Mouse (Mus musculus) spleen, embryonic (tissue): ENCODE measurements around the gene Skap1.

ENCODE experiments used
- CTCF ChIA-PET: fragments of 350-600 bp; sonication (Branson Sonifier 250); formaldehyde crosslinking; loops from one replicate; lab custom pipeline; 2022; lab: Charles Lee

The Skap1 gene

GRCm38 (mm10) chr11:96619576-96619975, 155.2 kb downstream of the Skap1 start:
- CTCF ChIA-PET, result no interaction called here

GRCm38 (mm10) chr11:96620006-96620405, 155.6 kb downstream of the Skap1 start:
- CTCF ChIA-PET, result interaction anchor here (0.6 kb wide), 1 partner anchor 1650 kb away, joined by 5 read pairs; no protein-coding TSS in a partner anchor

DNA sequence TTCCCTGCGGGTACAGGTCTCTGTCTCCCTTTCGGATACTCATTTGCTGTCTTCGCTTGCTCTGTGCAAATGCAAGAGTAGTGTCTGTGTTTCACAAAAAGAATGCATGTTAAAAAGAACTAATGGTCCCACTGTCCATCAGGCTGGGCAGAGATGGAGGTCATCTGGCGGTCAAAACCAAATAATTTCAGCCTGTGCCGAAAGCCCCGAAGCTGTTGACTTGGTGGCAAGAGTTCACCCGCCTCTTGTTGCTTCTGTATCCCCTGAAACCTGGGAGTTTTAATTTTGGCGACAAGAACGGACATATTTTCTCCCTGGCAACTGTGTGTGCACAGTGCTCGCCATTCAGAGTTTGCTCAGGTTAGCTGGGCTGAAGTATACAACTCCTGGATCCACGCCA, 156.3 kb downstream of the Skap1 start:
- CTCF ChIA-PET, result interaction anchor here (0.6 kb wide), 1 partner anchor 1650 kb away, joined by 5 read pairs; no protein-coding TSS in a partner anchor

GRCm38 (mm10) chr11:96621167-96621566, 156.8 kb downstream of the Skap1 start:
- CTCF ChIA-PET, result interaction anchor here (0.6 to 0.7 kb wide), 2 partner anchors 32 to 34 kb away, joined by 5 to 7 read pairs; no protein-coding TSS in a partner anchor

GRCm38 (mm10) chr11:96622782-96623181, 158.4 kb downstream of the Skap1 start:
- CTCF ChIA-PET, result interaction anchor here (0.6 kb wide), 1 partner anchor 27 kb away, joined by 4 read pairs; no protein-coding TSS in a partner anchor

- CTCF ChIA-PET, result interaction anchor here (0.6 to 0.7 kb wide), 2 partner anchors 35 to 60 kb away, joined by 3 to 14 read pairs; no protein-coding TSS in a partner anchor
These were observed 160.0 kb downstream of the Skap1 start for GRCm38 (mm10) chr11:96624436-96624835.

GRCm38 (mm10) chr11:96629775-96630174, 165.4 kb downstream of the Skap1 start:
- CTCF ChIA-PET, result no interaction called here

DNA sequence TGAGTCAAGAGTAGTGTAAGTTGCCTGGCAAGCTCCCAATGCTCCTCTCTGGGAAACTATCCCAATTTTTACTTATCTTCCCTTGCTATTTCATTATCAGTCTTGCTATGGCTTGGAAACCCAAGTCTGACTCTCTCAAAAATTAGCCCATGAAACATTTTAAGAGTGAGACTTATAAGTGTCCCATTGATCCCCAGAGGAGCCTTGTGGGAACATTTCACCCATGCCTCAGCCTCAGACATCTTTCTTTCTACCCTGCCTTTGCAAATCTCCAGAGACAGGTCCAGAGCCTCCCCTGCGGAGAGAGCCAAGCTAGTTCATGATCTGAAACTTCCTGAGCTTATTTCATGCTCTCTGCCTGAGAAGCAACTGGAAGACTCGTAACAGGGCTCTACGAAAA, 167.1 kb downstream of the Skap1 start:
- CTCF ChIA-PET, result no interaction called here

DNA sequence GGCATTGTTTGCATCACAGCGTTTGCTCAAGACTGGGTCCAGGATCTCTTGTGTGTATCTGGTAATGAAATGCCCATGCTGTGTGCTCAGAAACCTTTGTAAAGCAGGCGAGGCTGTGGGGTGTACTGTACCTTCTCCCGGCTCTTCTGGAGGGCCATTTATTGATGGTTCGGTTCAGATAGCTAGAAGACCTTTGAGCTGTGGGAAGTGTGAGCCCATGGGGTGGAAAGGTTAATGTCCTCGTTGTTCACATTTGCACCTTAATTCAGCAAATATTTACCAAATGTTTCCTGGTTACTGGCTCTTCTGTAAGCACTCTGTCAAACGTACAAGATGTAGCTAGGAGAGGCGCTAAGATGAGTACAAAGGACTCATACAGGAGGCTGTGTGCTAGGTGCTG, 173.5 kb downstream of the Skap1 start:
- CTCF ChIA-PET, result no interaction called here

DNA sequence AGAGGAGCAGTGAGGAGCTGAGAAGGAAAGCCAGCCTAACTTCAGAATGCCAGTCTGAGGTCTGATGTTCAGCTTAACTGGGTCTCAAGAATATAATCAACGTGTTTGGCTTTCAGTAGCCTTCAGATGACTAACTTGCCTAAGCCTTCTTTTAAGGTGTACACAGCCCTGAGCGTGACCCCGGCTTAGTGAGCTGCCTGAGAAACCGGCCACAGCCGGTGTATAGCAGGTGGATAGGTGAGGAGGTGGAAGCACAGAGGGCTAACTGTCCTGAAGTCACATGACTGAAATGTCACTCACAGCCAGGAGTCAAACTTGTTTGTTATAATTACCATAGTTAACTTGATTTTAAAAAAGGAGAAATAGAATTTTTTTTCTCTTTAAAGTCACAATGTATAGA, 175.4 kb downstream of the Skap1 start:
- CTCF ChIA-PET, result no interaction called here

GRCm38 (mm10) chr11:96642173-96643140, 178.1 kb downstream of the Skap1 start:
- CTCF ChIA-PET, result no interaction called here

DNA sequence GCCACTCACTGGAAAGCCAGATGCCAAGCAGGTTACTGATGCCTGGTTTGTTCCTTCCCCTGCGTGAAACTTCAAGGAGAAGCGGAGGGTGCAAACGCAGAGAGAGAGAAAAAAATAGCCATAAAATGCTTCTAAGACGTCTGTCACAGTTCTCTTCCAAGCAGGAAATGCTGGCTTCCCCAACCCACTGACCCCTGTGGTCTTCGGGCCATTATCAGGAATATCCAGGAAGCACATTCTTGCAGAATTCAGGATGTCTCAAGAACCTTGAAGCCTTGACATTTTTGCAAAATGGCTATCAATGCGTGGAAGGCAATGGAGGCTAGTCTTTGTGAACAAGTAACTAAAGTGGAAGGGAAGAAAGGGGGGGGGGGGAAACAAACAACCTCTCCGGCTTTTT, 180.6 kb downstream of the Skap1 start:
- CTCF ChIA-PET, result no interaction called here

DNA sequence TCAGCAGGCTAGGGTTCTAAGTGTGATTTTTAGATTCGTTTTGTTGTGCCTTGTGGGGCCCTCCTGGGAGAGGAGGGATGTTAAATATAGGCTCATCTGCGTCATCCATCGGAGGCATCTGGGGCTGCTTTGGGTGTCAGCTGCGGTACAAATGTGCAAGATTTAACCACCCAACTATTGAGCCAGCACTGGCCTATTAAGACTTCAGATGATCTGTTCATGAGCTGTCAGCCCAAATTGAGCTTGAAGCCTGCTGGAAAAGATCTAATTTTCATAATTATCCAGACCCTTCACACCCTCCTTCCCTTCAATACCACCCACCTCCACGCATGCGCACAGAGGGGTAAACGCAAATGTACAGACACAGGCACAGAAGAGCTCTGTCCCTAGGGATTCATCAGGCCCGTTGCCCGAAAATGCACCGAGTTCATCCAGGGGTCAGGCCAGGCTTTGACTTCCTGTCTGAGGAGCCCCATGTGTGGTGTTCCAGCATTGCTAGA, 181.2 kb downstream of the Skap1 start:
- CTCF ChIA-PET, result no interaction called here

DNA sequence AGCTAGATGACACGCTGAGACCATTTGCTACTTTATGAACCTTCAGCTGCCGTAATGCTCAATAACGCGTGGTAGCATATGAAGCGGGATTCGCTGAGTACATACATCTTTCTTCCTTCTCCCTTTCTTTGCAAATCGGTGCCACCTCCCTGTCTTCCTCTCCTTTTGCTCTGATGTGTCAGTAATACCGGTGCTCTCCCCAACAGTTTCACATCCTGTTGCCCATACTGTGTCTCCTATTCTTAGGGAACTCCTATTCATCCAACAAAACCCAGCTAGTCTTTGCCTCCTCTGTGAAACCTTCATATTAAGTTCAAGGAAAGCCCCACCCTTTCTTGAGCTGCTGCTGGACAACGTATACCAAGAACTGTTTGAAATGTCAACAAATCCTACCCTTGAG, 187.5 kb downstream of the Skap1 start:
- CTCF ChIA-PET, result no interaction called here

GRCm38 (mm10) chr11:96653867-96654266, 189.5 kb downstream of the Skap1 start:
- CTCF ChIA-PET, result no interaction called here

DNA sequence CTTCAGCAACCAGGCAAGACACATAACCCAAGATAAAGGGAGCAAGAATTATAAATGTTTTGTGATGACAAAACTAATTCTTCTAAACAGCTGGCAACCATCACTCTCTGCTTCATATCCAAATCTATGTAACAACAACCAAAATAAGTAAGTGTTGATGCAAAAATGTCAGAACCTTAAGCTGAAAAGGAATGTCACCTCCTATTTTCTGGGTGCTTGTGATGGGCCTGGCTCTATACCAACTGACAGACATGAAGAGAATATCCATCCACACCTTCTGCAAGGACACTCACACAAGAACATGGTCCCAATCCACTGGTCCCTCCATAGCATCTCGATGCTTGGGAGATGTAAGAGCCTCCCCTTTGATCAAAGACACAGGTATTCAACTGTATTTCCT, 194.0 kb downstream of the Skap1 start:
- CTCF ChIA-PET, result no interaction called here

DNA sequence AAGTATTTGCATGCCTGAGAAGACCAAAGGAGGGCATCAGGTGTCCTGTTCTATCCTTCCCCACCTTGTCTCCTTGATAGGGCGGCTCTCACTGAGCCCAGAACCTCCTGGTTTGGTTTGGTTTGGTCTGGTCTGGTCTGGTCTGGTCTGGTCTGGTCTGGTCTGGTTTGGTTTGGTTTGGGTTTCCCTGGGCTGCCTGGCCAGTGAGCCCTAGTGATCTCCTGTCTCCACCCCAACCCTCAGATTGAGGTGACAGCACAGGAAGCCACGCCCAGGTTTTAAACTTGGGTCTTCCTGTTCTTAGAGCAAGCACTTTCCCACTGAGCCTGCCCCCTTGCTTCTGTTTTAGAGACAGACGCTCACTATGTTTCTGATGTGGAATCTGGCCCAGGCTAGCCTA, 202.5 kb downstream of the Skap1 start:
- CTCF ChIA-PET, result no interaction called here

DNA sequence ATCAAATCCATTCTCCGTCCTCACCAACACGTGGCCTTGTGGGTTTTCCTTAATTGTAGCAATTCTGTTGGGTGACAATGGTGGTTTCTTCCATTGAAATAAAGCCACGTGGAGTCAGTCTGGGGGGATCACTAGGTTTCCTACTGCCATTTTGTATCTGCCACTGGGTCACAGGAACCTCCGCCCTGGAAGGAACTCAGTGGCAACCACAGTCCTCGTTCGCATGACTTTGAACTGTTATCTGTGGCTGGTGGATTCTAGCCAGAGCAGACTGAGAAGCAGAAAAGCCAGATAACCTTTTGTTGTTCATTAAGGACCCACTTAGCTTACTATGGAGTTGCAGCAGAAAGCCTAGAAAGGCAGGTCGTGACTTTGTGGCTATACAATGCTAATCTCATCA, 204.0 kb downstream of the Skap1 start:
- CTCF ChIA-PET, result no interaction called here

DNA sequence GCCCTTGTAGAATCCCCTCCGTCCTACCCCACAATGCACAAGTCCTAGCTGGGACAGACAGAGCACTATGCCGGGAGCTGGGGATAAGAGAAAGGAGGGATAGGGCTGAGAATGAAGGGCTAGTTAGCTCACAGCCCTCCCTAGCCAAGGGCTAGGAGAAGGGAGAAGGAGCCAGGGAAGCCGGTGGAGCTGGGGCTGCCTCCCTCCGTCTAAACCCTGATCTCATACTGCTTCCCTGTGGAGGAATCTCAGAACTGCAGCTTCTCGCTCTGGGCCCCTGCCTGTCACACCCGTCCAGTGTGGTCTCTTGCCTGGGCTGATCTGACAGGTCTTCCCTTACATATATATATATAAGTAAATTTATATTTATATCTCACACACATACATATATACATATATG, 209.4 kb downstream of the Skap1 start:
- CTCF ChIA-PET, result no interaction called here

DNA sequence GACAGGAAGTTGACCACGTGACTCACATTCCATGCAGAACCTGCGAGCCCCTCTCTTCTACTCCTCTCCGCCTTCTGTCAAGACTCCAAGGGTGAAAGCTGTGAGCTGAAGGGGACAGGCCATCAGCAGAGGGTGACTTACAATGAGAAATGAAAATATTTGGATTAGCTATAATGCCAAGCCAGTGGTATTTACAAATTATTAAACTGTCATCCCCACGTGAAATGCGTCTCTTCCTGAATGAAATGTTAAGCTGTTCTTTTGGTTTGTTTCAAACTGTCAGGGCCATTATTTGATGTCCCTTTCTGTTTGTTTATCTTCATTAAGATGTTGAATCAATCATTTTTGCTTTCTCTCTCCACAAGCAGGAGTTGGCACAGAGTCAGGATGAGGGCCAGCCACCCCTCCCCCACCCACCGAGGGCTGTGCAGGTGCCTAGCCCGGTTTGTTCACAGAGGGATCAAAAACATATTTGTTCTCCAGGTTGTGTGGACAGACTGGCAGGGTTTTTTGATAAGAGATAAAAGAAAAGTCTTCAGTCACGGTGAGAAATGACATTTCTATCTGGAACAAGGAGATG, 210.5 kb downstream of the Skap1 start:
- CTCF ChIA-PET, result no interaction called here

GRCm38 (mm10) chr11:96678026-96678425, 213.6 kb downstream of the Skap1 start:
- CTCF ChIA-PET, result no interaction called here

- CTCF ChIA-PET, result no interaction called here
These were observed 214.6 kb downstream of the Skap1 start for GRCm38 (mm10) chr11:96679026-96679425.
